Mouse (Mus musculus): ENCODE data around the gene Skap1. TPM values are rescaled to one million over a fixed set of nuclear protein-coding genes. Genes with fewer than 3 reads are reported as not detected.
A peak's percentile ranks its signal among the peaks of the same experiment; 100 is the strongest.

The Skap1 gene
- polyA plus RNA-seq, 1 experiment = not detected

- H3K4me3 ChIP-seq (ENCODE audit: insufficient read depth, low read length) = no peak overlapping the region
- no peak for TF ChIP-seq CTCF (IDR thresholded peaks at IDR 0.05; ENCODE audit: borderline replicate concordance, insufficient read depth, low read length)
- no peak for TF ChIP-seq POLR2A (IDR thresholded peaks at IDR 0.05; ENCODE audit: low read depth, low read length)
- H3K27ac ChIP-seq (ENCODE audit: insufficient read depth, low read length) = no peak overlapping the region
- no peaks in the 10 kb centered on the region for H3K4me1 ChIP-seq (ENCODE audit: control insufficient read depth, insufficient read depth, low read length)
Measured at GRCm38 (mm10) chr11:96502948-96503347, 38.6 kb downstream of the Skap1 start.

- Histone ChIP-seq H3K4me3 (ENCODE audit: insufficient read depth, low read length) (no peak overlapping the region), H3K27ac (ENCODE audit: insufficient read depth, low read length) (no peak overlapping the region), H3K4me1 (ENCODE audit: control insufficient read depth, insufficient read depth, low read length) (no peaks in the 10 kb centered on the region)
- TF ChIP-seq CTCF (IDR thresholded peaks at IDR 0.05; ENCODE audit: borderline replicate concordance, insufficient read depth, low read length) (no peak), POLR2A (IDR thresholded peaks at IDR 0.05; ENCODE audit: low read depth, low read length) (no peak)
Measured at GRCm38 (mm10) chr11:96504509-96505119, 40.2 kb downstream of the Skap1 start.

GRCm38 (mm10) chr11:96505841-96506240 lies 41.4 kb downstream of the Skap1 start:
- no peak overlapping the region for H3K27ac ChIP-seq (ENCODE audit: insufficient read depth, low read length)
- H3K4me3 ChIP-seq (ENCODE audit: insufficient read depth, low read length) = no peak overlapping the region
- TF ChIP-seq POLR2A (IDR thresholded peaks at IDR 0.05; ENCODE audit: low read depth, low read length) = no peak
- TF ChIP-seq CTCF (IDR thresholded peaks at IDR 0.05; ENCODE audit: borderline replicate concordance, insufficient read depth, low read length) = no peak
- H3K4me1 ChIP-seq (ENCODE audit: control insufficient read depth, insufficient read depth, low read length) = no peaks in the 10 kb centered on the region

GRCm38 (mm10) chr11:96515164-96515563 lies 50.8 kb downstream of the Skap1 start:
- H3K4me1 ChIP-seq (ENCODE audit: control insufficient read depth, insufficient read depth, low read length) = no peaks in the 10 kb centered on the region
- H3K4me3 ChIP-seq (ENCODE audit: insufficient read depth, low read length) = no peak overlapping the region
- H3K27ac ChIP-seq (ENCODE audit: insufficient read depth, low read length) = no peak overlapping the region
- TF ChIP-seq CTCF (IDR thresholded peaks at IDR 0.05; ENCODE audit: borderline replicate concordance, insufficient read depth, low read length) = no peak
- no peak for TF ChIP-seq POLR2A (IDR thresholded peaks at IDR 0.05; ENCODE audit: low read depth, low read length)

GRCm38 (mm10) chr11:96524541-96524940 lies 60.1 kb downstream of the Skap1 start:
- TF ChIP-seq CTCF (IDR thresholded peaks at IDR 0.05; ENCODE audit: borderline replicate concordance, insufficient read depth, low read length) (no peak), POLR2A (IDR thresholded peaks at IDR 0.05; ENCODE audit: low read depth, low read length) (no peak)
- Histone ChIP-seq H3K4me3 (ENCODE audit: insufficient read depth, low read length) (no peak overlapping the region), H3K27ac (ENCODE audit: insufficient read depth, low read length) (no peak overlapping the region), H3K4me1 (ENCODE audit: control insufficient read depth, insufficient read depth, low read length) (no peaks in the 10 kb centered on the region)

GRCm38 (mm10) chr11:96526137-96526621 lies 61.8 kb downstream of the Skap1 start:
- Histone ChIP-seq H3K4me1 (ENCODE audit: control insufficient read depth, insufficient read depth, low read length) (no peaks in the 10 kb centered on the region), H3K27ac (ENCODE audit: insufficient read depth, low read length) (no peak overlapping the region), H3K4me3 (ENCODE audit: insufficient read depth, low read length) (no peak overlapping the region)
- TF ChIP-seq CTCF (IDR thresholded peaks at IDR 0.05; ENCODE audit: borderline replicate concordance, insufficient read depth, low read length) = no peak
- TF ChIP-seq POLR2A (IDR thresholded peaks at IDR 0.05; ENCODE audit: low read depth, low read length) = no peak

GRCm38 (mm10) chr11:96531757-96532433 lies 67.5 kb downstream of the Skap1 start:
- no peak overlapping the region for H3K4me3 ChIP-seq (ENCODE audit: insufficient read depth, low read length)
- no peak for TF ChIP-seq CTCF (IDR thresholded peaks at IDR 0.05; ENCODE audit: borderline replicate concordance, insufficient read depth, low read length)
- no peak for TF ChIP-seq POLR2A (IDR thresholded peaks at IDR 0.05; ENCODE audit: low read depth, low read length)
- no peaks in the 10 kb centered on the region for H3K4me1 ChIP-seq (ENCODE audit: control insufficient read depth, insufficient read depth, low read length)
- no peak overlapping the region for H3K27ac ChIP-seq (ENCODE audit: insufficient read depth, low read length)

GRCm38 (mm10) chr11:96534531-96534930 lies 70.1 kb downstream of the Skap1 start:
- Histone ChIP-seq H3K27ac (ENCODE audit: insufficient read depth, low read length) (no peak overlapping the region), H3K4me1 (ENCODE audit: control insufficient read depth, insufficient read depth, low read length) (no peaks in the 10 kb centered on the region), H3K4me3 (ENCODE audit: insufficient read depth, low read length) (no peak overlapping the region)
- TF ChIP-seq CTCF (IDR thresholded peaks at IDR 0.05; ENCODE audit: borderline replicate concordance, insufficient read depth, low read length) = no peak
- no peak for TF ChIP-seq POLR2A (IDR thresholded peaks at IDR 0.05; ENCODE audit: low read depth, low read length)

- H3K4me1 ChIP-seq (ENCODE audit: control insufficient read depth, insufficient read depth, low read length) = no peaks in the 10 kb centered on the region
- TF ChIP-seq POLR2A (IDR thresholded peaks at IDR 0.05; ENCODE audit: low read depth, low read length) = no peak
- TF ChIP-seq CTCF (IDR thresholded peaks at IDR 0.05; ENCODE audit: borderline replicate concordance, insufficient read depth, low read length) = 0 out of 2 replicates have a peak, but pooled peaks have one; percentile 17
- no peak overlapping the region for H3K4me3 ChIP-seq (ENCODE audit: insufficient read depth, low read length)
- no peak overlapping the region for H3K27ac ChIP-seq (ENCODE audit: insufficient read depth, low read length)
Measured at GRCm38 (mm10) chr11:96536146-96536545, 71.8 kb downstream of the Skap1 start.

GRCm38 (mm10) chr11:96542003-96542402 lies 77.6 kb downstream of the Skap1 start:
- Histone ChIP-seq H3K4me1 (ENCODE audit: control insufficient read depth, insufficient read depth, low read length) (0 out of 2 replicates have a peak, but pooled peaks cover 6% of the 10 kb centered on the region), H3K27ac (ENCODE audit: insufficient read depth, low read length) (no peak overlapping the region), H3K4me3 (ENCODE audit: insufficient read depth, low read length) (no peak overlapping the region)
- TF ChIP-seq POLR2A (IDR thresholded peaks at IDR 0.05; ENCODE audit: low read depth, low read length) (no peak), CTCF (IDR thresholded peaks at IDR 0.05; ENCODE audit: borderline replicate concordance, insufficient read depth, low read length) (no peak)
